ENCODE assay signal across 10 mouse cellular contexts in the genomic region with DNA sequence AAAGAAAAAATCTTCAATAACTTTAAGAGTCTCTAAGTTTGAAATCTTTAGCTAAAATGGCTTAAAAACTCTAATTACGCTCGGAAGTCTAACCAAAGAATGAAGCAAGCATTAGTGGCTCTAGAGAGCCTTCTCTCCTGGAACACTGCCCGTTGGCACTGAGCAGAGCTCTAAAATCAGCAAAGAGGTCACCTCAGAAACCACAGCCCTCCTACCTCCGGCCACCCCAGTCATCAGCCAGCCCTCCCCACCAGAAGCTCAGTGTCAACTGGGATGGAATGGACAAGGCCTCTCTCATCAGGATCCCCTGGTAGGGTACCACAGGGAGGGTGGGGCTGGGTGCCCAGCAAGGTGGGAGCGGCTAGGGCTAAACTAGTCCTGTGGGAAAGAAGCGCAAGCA.
DNase-seq lines count a peak whose midpoint lies in the region; TF ChIP-seq lines count a peak whose summit lies in the region.
"Had no signal": no experiment of that assay in that cellular context is flagged by ENCODE, and none has a peak within 500 bp of the region (broad histone marks: within the 10 kb centered on the region; RNA-seq: fewer than 3 reads in every experiment).

No protein-coding gene starts in this region.

- TF ChIP-seq CTCF in left cerebral cortex, adult 2 months (IDR thresholded peaks at IDR 0.05): no peak

- peak; percentile 43 for DNase-seq in left cerebral cortex, postnatal 4 days
- no peak for DNase-seq in left cerebral cortex, adult 2 months (ENCODE audit: extremely low spot score in 1 of 2, low spot score in 2 of 2)
- DNase-seq in adrenal gland, postnatal 36 days: peak; percentile 79 to 81
- DNase-seq in heart, adult 9 months (ENCODE audit: low spot score in 2 of 2): peak; percentile 29 to 48
- peak; percentile 46 to 56 for DNase-seq in lung, postnatal 4 days
- no peak for DNase-seq in right cerebral cortex, postnatal 10 days (ENCODE audit: low spot score in 2 of 2)
- DNase-seq in right cerebral cortex, adult 2 months (ENCODE audit: low spot score in 2 of 2): no peak
- DNase-seq in neural tube, embryonic 10.5 days (ENCODE audit: extremely low spot score, low spot score): no peak
- DNase-seq: forebrain, postnatal 0 days had no signal

- H3K4me3 ChIP-seq in left cerebral cortex, adult 2 months: no peak overlapping the region
- H3K4me3 ChIP-seq: limb, embryonic 15.5 days had no signal

- no peak overlapping the region for H3K27ac ChIP-seq in left cerebral cortex, adult 2 months
- H3K27ac ChIP-seq: limb, embryonic 15.5 days had no signal

- intact Hi-C loops in left cerebral cortex, postnatal 4 days (cut with DNase I): no loop called here
- intact Hi-C loops in left cerebral cortex, adult 2 months (cut with DNase I): no loop called here

Comparison
In these comparisons a context has a peak if more than half of its experiments do, and no peak if none do; other contexts are left out.
1. DNase-seq: peak in left cerebral cortex, postnatal 4 days (single experiment), adrenal gland, postnatal 36 days (2 of 2), heart, adult 9 months (2 of 2) and lung, postnatal 4 days (2 of 2); none in left cerebral cortex, adult 2 months (0 of 2), right cerebral cortex, postnatal 10 days (0 of 2), right cerebral cortex, adult 2 months (0 of 2) and neural tube, embryonic 10.5 days (single experiment).